Comparison of ENCODE assay signal across 9 mouse cellular contexts in the genomic region with DNA sequence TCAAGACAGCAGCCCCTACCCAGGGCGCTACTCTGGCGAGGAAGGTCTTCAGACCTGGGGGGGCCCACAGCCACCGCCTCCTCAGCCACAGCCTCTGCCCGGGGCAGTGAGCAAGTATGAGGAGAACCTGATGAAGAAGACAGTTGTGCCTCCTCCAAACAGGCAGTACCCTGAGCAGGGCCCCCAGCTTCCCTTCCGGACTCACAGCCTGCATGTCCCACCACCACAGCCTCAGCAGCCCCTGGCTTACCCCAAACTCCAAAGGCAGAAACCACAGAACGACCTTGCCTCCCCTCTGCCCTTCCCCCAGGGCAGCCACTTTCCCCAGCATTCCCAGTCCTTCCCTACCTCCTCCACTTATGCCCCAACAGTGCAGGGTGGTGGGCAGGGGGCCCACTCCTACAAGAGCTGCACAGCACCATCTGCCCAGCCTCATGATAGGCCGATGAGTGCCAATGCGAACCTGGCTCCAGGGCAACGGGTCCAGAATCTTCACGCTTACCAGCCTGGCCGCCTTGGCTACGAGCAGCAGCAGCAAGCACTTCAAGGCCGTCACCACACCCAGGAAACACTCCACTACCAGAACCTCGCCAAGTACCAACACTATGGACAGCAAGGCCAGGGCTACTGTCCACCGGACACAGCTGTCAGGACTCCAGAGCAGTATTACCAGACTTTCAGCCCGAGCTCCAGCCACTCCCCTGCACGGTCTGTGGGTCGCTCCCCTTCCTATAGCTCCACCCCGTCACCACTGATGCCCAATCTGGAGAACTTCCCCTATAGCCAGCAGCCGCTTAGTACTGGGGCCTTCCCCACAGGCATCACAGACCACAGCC. TPM values are rescaled to one million over a fixed set of nuclear protein-coding genes. Genes with fewer than 3 reads are reported as not detected.
DNase-seq lines count a peak whose midpoint lies in the region; ATAC-seq and TF ChIP-seq lines count a peak whose summit lies in the region.
"Had no signal": no experiment of that assay in that cellular context is flagged by ENCODE, and none has a peak within 500 bp of the region (broad histone marks: within the 10 kb centered on the region; RNA-seq: fewer than 3 reads in every experiment).

No protein-coding gene starts in this region.

- no peaks in the 10 kb centered on the region for H3K9me3 ChIP-seq in kidney, postnatal 0 days (replicated peaks; ENCODE audit: low read length)
- no peaks in the 10 kb centered on the region for H3K9me3 ChIP-seq in heart, postnatal 0 days (replicated peaks; ENCODE audit: control insufficient read depth, low read length)
- no peaks in the 10 kb centered on the region for H3K9me3 ChIP-seq in liver, postnatal 0 days (ENCODE audit: low read length)
- no peaks in the 10 kb centered on the region for H3K9me3 ChIP-seq in neural tube, embryonic 15.5 days (replicated peaks)

- no peaks in the 10 kb centered on the region for H3K27me3 ChIP-seq in kidney, postnatal 0 days (ENCODE audit: insufficient read depth, low read length)
- H3K27me3 ChIP-seq in heart, postnatal 0 days (ENCODE audit: control insufficient read depth, insufficient read depth, low read length): no peaks in the 10 kb centered on the region
- no peaks in the 10 kb centered on the region for H3K27me3 ChIP-seq in liver, postnatal 0 days (ENCODE audit: insufficient read depth, low read length)
- no peaks in the 10 kb centered on the region for H3K27me3 ChIP-seq in neural tube, embryonic 15.5 days (replicated peaks)
- H3K27me3 ChIP-seq: Patski had no signal

- H3K4me2 ChIP-seq in kidney, postnatal 0 days (ENCODE audit: low read length): no peak overlapping the region
- peak overlapping the region; percentile 24; the same call in 1 of the 2 replicates for H3K4me2 ChIP-seq in heart, postnatal 0 days (ENCODE audit: low read depth, low read length)
- peak overlapping the region; percentile 46 for H3K4me2 ChIP-seq in liver, postnatal 0 days (ENCODE audit: low read depth, low read length)
- H3K4me2 ChIP-seq in neural tube, embryonic 15.5 days: peak overlapping the region; percentile 17; the same call in 1 of the 2 replicates

- H3K4me3 ChIP-seq in kidney, postnatal 0 days (replicated peaks; ENCODE audit: low read depth, low read length): no peak overlapping the region
- no peak overlapping the region for H3K4me3 ChIP-seq in heart, postnatal 0 days (ENCODE audit: low read depth, low read length)
- no peak overlapping the region for H3K4me3 ChIP-seq in liver, postnatal 0 days (ENCODE audit: low read depth, low read length)
- no peak overlapping the region for H3K4me3 ChIP-seq in neural tube, embryonic 15.5 days (replicated peaks)

- no peak for TF ChIP-seq POLR2A in brain, embryonic 14.5 days (IDR thresholded peaks at IDR 0.05; ENCODE audit: borderline replicate concordance, extremely low read depth, insufficient read depth, insufficient read length, poor library complexity, severe bottlenecking)

- no peak for TF ChIP-seq EP300 in heart, postnatal 0 days (IDR thresholded peaks at IDR 0.05; ENCODE audit: low read depth)
- no peak for TF ChIP-seq EP300 in liver, postnatal 0 days (IDR thresholded peaks at IDR 0.05; ENCODE audit: low read depth)

- ATAC-seq in kidney, postnatal 0 days (replicated peaks; ENCODE audit: low FRiP score, low read depth): no peak
- ATAC-seq in heart, postnatal 0 days (ENCODE audit: insufficient read depth, low read depth): no peak
- peak; percentile 54 for ATAC-seq in liver, postnatal 0 days
- no peak for ATAC-seq in neural tube, embryonic 15.5 days (ENCODE audit: low FRiP score)
- ATAC-seq in CD4-positive, CD25-positive, alpha-beta regulatory T cell, adult 4 months: no peak
- ATAC-seq: Patski had no signal

- DNase-seq in kidney, postnatal 0 days (ENCODE audit: low spot score): peak; percentile 49
- no peak for DNase-seq in kidney, adult 11 months
- peak; percentile 78 for DNase-seq in brain, embryonic 14.5 days (ENCODE audit: low read depth)
- no peak for DNase-seq in heart, postnatal 0 days (ENCODE audit: low spot score)
- DNase-seq in liver, postnatal 0 days: peak; percentile 63
- no peak for DNase-seq in kidney, adult 18-20 months

- WGBS in kidney, postnatal 0 days: 63% methylated on average over 20 of the region's 20 CpGs
- 59% methylated on average over 20 of the region's 20 CpGs for WGBS in heart, postnatal 0 days
- WGBS in liver, postnatal 0 days (ENCODE audit: insufficient replicate concordance): 47% methylated on average over 20 of the region's 20 CpGs
- 70% methylated on average over 20 of the region's 20 CpGs for WGBS in neural tube, embryonic 15.5 days

- peaks cover 20% of the 10 kb centered on the region; the same call in 1 of the 2 replicates for H3K4me1 ChIP-seq in kidney, postnatal 0 days (replicated peaks; ENCODE audit: insufficient read depth, low read length)
- peaks cover 45% of the 10 kb centered on the region for H3K4me1 ChIP-seq in heart, postnatal 0 days (ENCODE audit: control insufficient read depth, insufficient read depth)
- peaks cover 19% of the 10 kb centered on the region for H3K4me1 ChIP-seq in liver, postnatal 0 days (ENCODE audit: insufficient read depth)
- peaks cover 72% of the 10 kb centered on the region for H3K4me1 ChIP-seq in neural tube, embryonic 15.5 days

- no peak overlapping the region for H3K9ac ChIP-seq in kidney, postnatal 0 days (ENCODE audit: low read depth, low read length)
- H3K9ac ChIP-seq in heart, postnatal 0 days (replicated peaks; ENCODE audit: low read depth, low read length): no peak overlapping the region
- H3K9ac ChIP-seq in liver, postnatal 0 days (replicated peaks): 0 out of 2 replicates have a peak overlapping the region, but pooled peaks have one; percentile 5
- H3K9ac ChIP-seq in neural tube, embryonic 15.5 days (replicated peaks): 0 out of 2 replicates have a peak overlapping the region, but pooled peaks have one; percentile 23

- no peak for TF ChIP-seq CTCF in kidney, postnatal 0 days (IDR thresholded peaks at IDR 0.05; ENCODE audit: low read depth)
- no peak for TF ChIP-seq CTCF in brain, embryonic 14.5 days (IDR thresholded peaks at IDR 0.05; ENCODE audit: borderline replicate concordance, extremely low read depth, insufficient read depth, insufficient read length)
- no peak for TF ChIP-seq CTCF in heart, postnatal 0 days (IDR thresholded peaks at IDR 0.05; ENCODE audit: low read depth)
- no peak for TF ChIP-seq CTCF in liver, postnatal 0 days (IDR thresholded peaks at IDR 0.05; ENCODE audit: low read depth)

- H3K36me3 ChIP-seq in kidney, postnatal 0 days (ENCODE audit: insufficient read depth, low read length): peaks cover 46% of the 10 kb centered on the region
- H3K36me3 ChIP-seq in heart, postnatal 0 days (replicated peaks; ENCODE audit: control insufficient read depth, insufficient read depth, low read length): peaks cover 57% of the 10 kb centered on the region
- peaks cover 27% of the 10 kb centered on the region for H3K36me3 ChIP-seq in liver, postnatal 0 days (replicated peaks; ENCODE audit: insufficient read depth, low read length)
- peaks cover 50% of the 10 kb centered on the region for H3K36me3 ChIP-seq in neural tube, embryonic 15.5 days

- no peak overlapping the region for H3K27ac ChIP-seq in kidney, postnatal 0 days
- H3K27ac ChIP-seq in heart, postnatal 0 days (ENCODE audit: low read depth): peak overlapping the region; percentile 27; the same call in 1 of the 2 replicates
- no peak overlapping the region for H3K27ac ChIP-seq in liver, postnatal 0 days (ENCODE audit: low read depth)
- H3K27ac ChIP-seq in neural tube, embryonic 15.5 days (replicated peaks): peak overlapping the region; percentile 83

RNA-seq across cellular contexts. Expression of gene Srebf1, which starts 36.8 kb away (rescaled TPM):
- 44.4 and 50.6 TPM in 2 replicates for polyA plus RNA-seq in kidney, postnatal 0 days (2015; fragmentation: Nextera tagmentation; extraction: Ambion mirVana)
- 71.9 and 78.9 TPM in 2 replicates for polyA plus RNA-seq in brain, embryonic 14.5 days (2012; rRNA removed)
- 77.2 and 81.7 TPM in 2 replicates for total RNA-seq in heart, postnatal 0 days (2014; rRNA removed; ENCODE audit: low replicate concordance)
- polyA plus RNA-seq in heart, postnatal 0 days (2015; fragmentation: Nextera tagmentation; extraction: Ambion mirVana): 29.9 and 31.0 TPM in 2 replicates
- 21.4 and 31.0 TPM in 2 replicates for polyA plus RNA-seq in liver, postnatal 0 days (2015; fragmentation: Nextera tagmentation; extraction: Ambion mirVana)
- 44.2 and 50.0 TPM in 2 replicates for polyA plus RNA-seq in neural tube, embryonic 15.5 days (2015; fragmentation: Nextera tagmentation; extraction: Ambion mirVana)
- polyA plus RNA-seq in CD4-positive, CD25-positive, alpha-beta regulatory T cell, adult 4 months (2017; shearing (Covaris generic)): 10 to 100 TPM; 20.7 to 28.6 TPM

Comparison
In these comparisons a context has a peak if more than half of its experiments do, and no peak if none do; other contexts are left out.
1. DNase-seq: peak in kidney, postnatal 0 days (single experiment), brain, embryonic 14.5 days (single experiment) and liver, postnatal 0 days (single experiment); none in kidney, adult 11 months (single experiment), heart, postnatal 0 days (single experiment) and kidney, adult 18-20 months (single experiment).
2. H3K27ac ChIP-seq: peak in heart, postnatal 0 days (single experiment) and neural tube, embryonic 15.5 days (single experiment); none in kidney, postnatal 0 days (single experiment) and liver, postnatal 0 days (single experiment).
3. H3K9ac ChIP-seq: peak in liver, postnatal 0 days (single experiment) and neural tube, embryonic 15.5 days (single experiment); none in kidney, postnatal 0 days (single experiment) and heart, postnatal 0 days (single experiment).